Mouse (Mus musculus) urinary bladder, adult 2 months (tissue): ENCODE results near the gene Btbd3. TPM values are rescaled to one million over a fixed set of nuclear protein-coding genes. Genes with fewer than 3 reads are reported as not detected.

Experiments
- DNase-seq: peaks from one replicate; pipeline ENCODE4 v3.0.0; 2022; ENCODE audit warnings: low spot score
- polyA plus RNA-seq: library from polyadenylated mRNA; depleted of rRNA; stranded (reverse); fragments of >200 nt; gene quantifications from 2 replicates; pipeline ENCODE4 v1.2.3, GENCODE M21; 2012

Btbd3 gene
- polyA plus RNA-seq, 1 experiment: 24.3 TPM

DNA sequence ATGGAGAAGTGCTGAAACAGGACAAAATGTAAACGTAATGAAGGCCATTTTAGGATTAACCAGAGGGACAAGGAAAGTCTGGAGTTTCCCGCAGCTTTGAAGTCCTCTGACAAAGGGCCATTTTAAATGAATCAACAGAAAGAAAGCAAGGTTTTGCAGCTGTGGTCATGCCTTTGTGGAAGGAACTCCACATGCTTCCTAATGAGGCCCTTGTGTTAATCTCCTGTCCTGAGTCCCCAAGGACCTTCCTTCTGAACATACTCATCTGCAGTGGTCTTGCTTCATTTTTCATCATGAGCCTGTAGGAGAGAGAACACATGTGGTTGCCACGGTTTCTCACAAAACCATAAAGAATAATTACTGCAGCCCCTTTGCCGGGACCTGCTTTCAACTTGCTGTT, 275.6 kb downstream of the Btbd3 start:
- no peak for DNase-seq

- DNase-seq: no peak
These were observed 283.3 kb downstream of the Btbd3 start for GRCm38 (mm10) chr2:138539655-138540054.

- DNase-seq: no peak
These were observed 292.6 kb downstream of the Btbd3 start for GRCm38 (mm10) chr2:138548990-138549389.

GRCm38 (mm10) chr2:138551516-138551915, 295.2 kb downstream of the Btbd3 start:
- DNase-seq: no peak

- no peak for DNase-seq
These were observed 298.9 kb downstream of the Btbd3 start for GRCm38 (mm10) chr2:138555106-138555862.

GRCm38 (mm10) chr2:138585930-138586329, 329.6 kb downstream of the Btbd3 start:
- DNase-seq: no peak

DNA sequence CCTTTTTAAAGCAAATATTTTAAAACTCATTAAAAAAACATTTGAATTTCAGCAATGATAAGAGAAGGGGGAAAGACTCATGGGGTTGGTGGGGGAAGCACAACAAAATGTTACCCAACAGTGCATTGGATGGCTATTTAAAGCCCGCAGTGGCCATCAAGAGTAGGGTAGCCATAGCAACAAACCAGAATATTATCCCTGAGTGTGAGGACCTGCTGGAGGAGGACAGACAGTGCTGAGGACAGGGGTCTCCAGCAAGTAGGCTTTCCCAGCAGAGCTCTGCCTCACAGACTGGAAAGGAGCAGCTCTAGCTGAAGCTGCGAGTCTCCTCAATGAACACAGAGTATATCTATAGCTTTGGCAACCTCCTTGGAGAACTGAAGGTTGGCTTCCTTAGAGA, 331.0 kb downstream of the Btbd3 start:
- DNase-seq: no peak

DNA sequence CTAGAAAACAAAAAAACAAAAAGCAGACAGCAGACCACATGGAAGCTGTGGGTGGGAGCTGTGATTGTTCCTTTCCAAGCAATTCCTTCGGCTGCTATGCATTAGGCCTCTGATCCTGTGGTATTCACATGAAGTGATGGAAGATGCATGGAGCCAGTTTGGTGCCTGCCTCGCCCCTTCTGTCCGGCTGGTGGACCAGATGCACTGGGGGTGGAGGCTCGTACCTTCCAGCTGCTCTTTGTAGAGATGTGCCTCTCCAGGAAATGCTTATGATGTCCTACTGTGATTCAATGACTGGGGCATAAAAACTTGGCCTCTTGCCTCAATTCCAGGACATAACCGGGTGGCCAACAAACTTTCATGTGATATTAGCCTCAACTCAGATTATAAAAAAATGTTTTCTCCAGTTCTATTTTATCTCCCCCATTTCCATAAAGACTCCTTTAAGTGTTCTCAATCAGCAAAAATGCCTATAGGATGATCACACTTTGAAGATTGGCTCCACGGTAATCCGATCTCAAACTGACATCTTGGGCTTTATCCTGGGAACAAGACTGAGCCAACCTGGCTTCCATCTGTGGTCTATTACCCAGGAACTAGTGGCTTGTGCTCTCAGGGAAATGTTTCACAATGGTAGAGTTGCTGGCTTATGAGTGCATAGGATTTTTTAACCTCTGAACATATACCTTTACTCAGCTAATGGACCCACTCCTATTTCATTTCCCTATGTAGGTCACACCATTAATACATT, 331.6 kb downstream of the Btbd3 start:
- DNase-seq: no peak

DNA sequence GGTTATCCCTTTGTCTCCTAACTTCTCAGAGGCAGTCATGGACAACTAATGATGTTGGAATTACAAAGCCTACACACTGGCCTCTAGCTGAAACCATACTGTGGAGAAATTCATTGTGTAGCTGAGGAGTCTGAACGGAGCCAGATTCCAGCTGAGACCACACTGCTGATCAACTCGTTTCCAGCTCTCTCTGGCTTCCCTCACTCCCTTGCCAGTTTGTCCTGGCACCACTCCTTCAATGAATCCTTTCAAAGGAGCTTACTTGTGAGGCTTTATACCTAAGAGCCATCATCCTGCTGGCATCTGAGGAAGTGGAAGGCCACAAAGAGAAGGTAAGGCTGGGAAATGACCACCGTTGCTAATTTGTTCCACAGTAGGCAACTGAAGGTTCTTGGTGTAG, 332.7 kb downstream of the Btbd3 start:
- DNase-seq: no peak

- no peak for DNase-seq
These were observed 333.9 kb downstream of the Btbd3 start for GRCm38 (mm10) chr2:138590307-138590706.

- no peak for DNase-seq
These were observed 356.0 kb downstream of the Btbd3 start for GRCm38 (mm10) chr2:138612361-138612760.

DNA sequence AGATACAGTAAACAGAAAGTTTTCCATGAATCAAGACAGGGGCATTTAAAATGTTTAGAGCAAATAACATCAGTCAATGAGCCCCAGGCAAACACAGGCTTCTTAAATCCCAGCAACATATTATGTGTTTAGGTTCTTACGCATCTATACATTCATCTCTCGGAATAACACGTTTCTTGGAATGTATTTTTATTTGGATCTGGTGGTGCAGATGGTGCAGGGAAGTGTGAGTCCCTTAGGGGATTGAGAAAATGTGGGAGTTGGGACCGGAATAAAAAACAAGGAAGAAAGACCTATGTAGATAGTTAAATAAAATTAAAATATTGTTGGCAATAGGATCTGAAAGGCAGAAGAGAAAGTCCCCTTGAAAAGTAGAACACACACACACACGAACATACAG, 361.1 kb downstream of the Btbd3 start:
- DNase-seq: no peak
